Mouse (Mus musculus): ENCODE data around the gene Slc25a26. TPM values are rescaled to one million over a fixed set of nuclear protein-coding genes. Genes with fewer than 3 reads are reported as not detected.

Slc25a26 gene
- polyA plus RNA-seq (2012; rRNA removed), result 6.6 and 7.4 TPM in 2 replicates

GRCm38 (mm10) chr6:94499897-94500623, at the start of gene Slc25a26:
Gene Slc25a26, plus strand, starts transcription at chr6:94500331.
- under 1% methylated on average over 37 of the region's 37 CpGs for WGBS

DNA sequence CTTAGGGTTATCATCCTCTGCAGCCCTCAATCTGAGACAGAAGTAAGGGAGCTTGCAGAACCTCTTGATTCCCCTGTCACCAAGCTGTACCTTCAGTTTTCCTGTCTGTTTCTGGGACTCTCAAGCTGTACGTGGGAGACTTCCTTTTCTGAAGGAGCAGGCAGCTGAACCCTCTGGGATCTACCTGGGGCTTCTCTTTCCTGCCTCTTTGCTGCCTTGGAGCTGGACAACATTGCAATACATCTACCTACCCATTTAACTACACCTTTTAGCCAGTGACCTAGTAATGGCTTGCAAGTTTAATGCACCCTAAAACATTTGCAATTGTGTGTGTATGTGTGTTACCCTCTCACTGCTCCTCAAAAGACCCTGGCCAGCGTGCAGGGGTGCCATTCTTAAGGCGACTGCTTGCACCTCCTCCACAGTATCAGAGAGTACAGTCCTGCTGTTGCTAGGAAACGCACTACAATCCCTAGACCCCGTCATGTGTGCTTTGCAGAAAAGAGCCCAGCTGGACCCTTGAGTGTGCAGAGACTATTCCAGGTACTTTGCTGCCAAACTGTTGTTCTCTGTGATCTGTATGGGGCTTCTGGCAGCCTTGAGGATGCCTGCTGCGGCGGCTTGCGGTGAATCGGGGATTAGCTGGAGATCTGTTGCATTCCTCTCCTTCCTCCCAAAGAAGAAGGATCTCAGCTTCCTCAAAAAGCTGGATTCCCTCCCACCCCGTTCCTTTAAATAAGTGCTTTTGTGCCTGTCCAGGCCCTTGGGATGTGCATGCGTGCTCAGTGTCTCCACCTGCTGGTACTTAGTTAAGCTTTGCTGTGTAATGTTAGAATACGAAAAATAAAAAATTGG, 35.9 kb upstream of the Slc25a26 start:
- DNase-seq (ENCODE audit: low read depth, low spot score), result peak; percentile 13
- 36% methylated on average over 12 of the region's 12 CpGs for WGBS

More at GRCm38 (mm10) chr6:94499897-94500623, at the start of gene Slc25a26:
- DNase-seq (ENCODE audit: low read depth, low spot score), result peak; percentile 57

DNA sequence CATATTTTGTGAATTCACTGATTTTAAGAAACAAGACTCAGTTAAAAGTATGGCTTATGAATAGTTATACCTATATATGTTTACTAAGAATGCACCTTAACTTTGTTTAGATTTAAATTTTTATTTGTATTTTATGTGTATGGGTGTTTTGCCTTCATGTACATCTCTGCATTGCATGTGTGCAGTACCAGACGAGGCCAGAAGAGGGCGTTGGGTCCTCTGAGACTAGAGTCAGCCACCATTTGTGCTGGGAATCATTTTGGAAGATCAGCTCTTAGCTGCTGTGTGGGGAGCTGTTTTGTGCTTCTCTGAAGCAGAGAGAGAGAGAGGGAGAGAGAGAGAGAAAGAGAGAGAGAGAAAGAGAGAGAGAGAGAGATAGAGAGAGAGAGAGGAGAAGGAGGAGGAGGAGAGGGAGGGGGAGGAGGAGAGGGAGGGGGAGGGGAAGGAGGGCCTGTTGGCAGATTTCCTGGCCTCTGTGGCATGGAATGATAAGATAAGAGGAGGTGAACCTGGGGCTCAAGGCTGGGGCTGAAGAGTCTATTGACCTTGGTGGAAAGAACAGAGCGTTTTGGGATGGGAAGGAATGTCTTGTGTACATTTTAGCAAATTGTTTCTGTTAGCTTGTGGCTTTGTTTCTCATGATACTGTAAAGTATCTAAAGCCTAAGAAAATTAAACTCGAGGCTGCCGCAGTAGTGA, 33.5 kb upstream of the Slc25a26 start:
- 23% methylated on average over 5 of the region's 5 CpGs for WGBS
- no peak for DNase-seq (ENCODE audit: low read depth, low spot score)

DNA sequence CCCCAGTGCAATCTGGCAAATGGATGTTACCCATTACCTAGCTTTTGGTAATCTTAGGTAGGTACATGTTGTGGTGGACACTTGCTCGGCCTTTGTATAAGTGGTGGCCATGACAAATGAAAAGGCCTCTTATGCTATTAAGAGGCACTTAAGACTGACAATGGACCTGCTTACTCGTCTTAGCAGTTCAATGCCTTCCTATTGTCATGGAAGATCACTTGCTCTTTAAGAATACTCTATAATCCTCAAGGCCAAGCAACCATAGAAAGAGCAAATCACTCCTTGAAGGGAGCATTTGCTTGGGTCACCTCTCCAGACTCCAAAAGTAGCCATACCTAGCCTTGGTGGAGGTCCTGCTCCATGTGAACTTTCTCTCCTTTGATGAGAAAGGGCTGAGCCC, 7.4 kb upstream of the Slc25a26 start:
- 70% methylated on average over 2 of the region's 2 CpGs for WGBS
- no peak for DNase-seq (ENCODE audit: low read depth, low spot score)

DNA sequence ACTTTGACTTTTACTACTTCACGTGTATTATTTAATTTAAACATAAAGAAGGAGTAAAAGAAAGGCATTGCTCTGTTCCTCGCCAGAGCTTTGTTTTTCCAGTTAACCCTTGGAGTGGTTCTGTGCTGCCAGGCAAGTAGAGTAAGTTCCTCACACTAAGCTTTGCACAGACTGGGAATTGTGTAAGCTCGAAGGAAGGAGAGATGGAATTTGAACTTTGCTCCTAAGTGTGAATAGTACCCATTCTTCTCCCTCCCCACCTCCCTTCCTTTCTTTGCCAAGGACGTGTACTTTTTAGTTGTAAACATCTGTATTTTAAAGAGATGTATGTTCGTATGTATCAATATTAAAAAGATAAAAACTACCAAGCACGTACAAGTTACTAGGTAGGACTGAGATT, 3.8 kb downstream of the Slc25a26 start:
- no peak for DNase-seq (ENCODE audit: low read depth, low spot score)
- 22% methylated on average over 6 of the region's 6 CpGs for WGBS

DNA sequence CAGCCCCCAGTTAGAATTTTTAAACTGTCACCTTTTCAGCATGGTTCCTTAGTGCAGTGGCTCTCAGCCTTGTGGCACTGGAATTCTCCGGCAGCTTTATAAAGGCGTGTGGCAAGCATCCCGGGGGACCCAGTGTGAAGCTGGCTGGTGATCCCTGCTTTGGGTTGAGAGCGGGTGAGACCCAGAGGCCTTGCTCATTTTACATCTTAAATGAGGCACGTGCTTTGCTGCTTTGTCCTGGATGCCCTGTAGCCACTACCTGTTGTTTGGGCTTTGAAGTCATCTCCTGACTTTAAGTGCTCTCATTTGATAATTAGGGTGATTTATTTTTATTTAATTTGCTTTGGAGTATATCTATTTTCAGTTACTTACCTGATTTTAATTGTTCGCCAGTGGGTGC, 7.8 kb downstream of the Slc25a26 start:
- no peak for DNase-seq (ENCODE audit: low read depth, low spot score)
- 92% methylated on average over 6 of the region's 6 CpGs for WGBS

DNA sequence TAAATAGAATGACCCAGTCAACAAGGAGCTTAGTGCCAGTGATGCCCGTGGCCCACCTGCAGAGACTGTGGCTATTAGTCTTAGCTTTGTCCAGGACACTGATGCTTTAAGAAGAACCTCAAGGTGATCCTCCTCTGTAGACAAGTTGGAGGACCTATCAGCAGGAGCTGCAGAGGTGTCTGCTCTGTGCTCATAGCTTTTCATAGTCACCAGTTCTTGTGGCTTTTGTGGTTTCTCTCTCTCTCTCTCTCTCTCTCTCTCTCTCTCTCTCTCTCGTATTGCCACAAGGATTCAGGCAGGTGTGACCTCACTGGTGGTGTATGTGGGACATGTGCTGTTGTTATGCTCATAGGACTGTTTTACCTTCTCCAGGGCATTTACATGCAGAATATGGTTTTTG, 8.7 kb downstream of the Slc25a26 start:
- WGBS, result 61% methylated on average over 2 of the region's 2 CpGs
- DNase-seq (ENCODE audit: low read depth, low spot score), result no peak

GRCm38 (mm10) chr6:94509220-94509619, 9.1 kb downstream of the Slc25a26 start:
- no peak for DNase-seq (ENCODE audit: low read depth, low spot score)
- 59% methylated on average over 6 of the region's 6 CpGs for WGBS

GRCm38 (mm10) chr6:94518171-94518570, 18.0 kb downstream of the Slc25a26 start:
- no peak for DNase-seq (ENCODE audit: low read depth, low spot score)
- WGBS, result 95% methylated on average over 6 of the region's 6 CpGs

DNA sequence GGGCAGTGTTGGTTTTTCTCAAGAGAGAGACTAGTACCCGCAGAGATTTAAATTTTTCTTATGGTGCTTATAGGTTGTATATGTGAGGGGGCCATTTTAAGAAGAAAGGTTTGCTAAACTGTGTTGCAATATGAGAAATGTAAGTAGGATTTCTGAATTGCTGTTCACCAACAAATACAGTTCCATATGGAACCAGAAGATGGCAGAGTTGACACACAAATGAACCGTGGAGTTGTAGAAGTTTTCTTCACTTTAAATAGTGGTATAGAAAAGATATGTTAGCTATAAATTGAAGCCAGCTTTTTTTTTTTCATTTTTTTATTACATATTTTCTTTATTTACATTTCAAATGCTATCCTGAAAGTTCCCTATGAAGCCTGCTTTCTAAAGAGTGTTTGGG, 24.2 kb downstream of the Slc25a26 start:
- DNase-seq (ENCODE audit: low read depth, low spot score), result no peak
- 23% methylated on average over 2 of the region's 2 CpGs for WGBS

DNA sequence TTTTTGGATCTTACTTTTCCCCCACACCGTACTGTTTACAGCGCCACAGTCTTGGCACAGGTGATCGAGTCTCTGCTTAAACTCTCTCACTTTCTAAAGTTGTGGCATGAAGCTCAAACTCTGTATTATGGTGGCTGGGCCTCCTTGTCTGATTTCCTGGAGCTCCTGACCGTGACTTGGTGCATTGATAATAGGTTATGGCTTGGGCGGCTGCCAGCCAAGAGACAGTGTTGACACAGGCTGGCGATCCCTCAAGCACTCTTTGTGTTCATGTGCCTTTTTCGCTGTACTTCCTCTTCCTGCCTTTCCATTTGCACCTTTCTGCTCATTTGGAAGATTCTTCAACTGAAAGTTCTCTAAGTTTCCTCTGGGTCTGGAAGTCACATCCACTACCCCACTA, 30.6 kb downstream of the Slc25a26 start:
- peak; percentile 62 for DNase-seq (ENCODE audit: low read depth, low spot score)

DNA sequence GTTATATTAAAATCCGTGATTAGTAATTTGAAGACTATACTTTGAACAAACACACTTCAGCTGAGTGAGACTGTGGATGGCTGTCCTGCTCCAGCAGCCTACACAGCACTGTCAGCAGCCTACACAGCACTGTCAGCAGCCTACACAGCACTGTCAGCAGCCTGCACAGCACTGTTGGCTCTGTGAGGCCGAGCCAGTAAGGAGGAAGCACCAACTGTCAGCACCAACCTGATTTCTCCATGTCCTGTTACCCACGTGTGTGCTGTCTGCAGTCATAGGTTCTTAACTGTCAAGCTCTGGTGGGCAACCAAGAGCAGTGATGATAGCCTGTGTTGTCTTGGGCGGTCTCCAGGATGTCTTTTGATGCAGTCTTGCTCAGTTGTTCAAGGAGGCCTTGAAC, 32.0 kb downstream of the Slc25a26 start:
- WGBS, result 79% methylated on average over 4 of the region's 4 CpGs
- DNase-seq (ENCODE audit: low read depth, low spot score), result no peak

More for the DNA sequence above, 30.6 kb downstream of the Slc25a26 start:
- WGBS, result 30% methylated on average over 7 of the region's 7 CpGs

- 85% methylated on average over 8 of the region's 8 CpGs for WGBS
- DNase-seq (ENCODE audit: low read depth, low spot score), result no peak
Measured at GRCm38 (mm10) chr6:94536478-94536877, 36.3 kb downstream of the Slc25a26 start.

- 91% methylated on average over 1 of the region's 1 CpGs for WGBS
- no peak for DNase-seq (ENCODE audit: low read depth, low spot score)
Measured at GRCm38 (mm10) chr6:94537652-94538051, 37.5 kb downstream of the Slc25a26 start.

DNA sequence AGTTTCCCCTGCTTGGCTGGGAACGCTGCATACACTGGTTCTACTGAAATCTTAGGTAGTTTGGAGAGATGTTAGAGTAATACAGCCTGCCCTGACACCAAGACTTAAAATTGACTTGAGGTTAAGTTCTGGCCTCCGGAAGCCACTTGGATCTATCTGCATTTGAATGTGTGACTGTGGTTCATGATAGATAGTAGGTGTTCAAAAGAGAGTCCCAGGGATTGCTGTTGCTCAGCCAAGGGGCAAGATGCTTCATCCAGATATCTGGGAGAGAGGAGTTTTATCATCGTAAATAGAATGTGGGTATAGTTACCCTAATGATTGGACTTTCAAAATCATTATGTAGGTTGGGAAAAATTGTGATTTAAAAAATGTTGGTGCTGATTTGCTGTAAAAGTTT, 40.0 kb downstream of the Slc25a26 start:
- DNase-seq (ENCODE audit: low read depth, low spot score), result no peak
- 96% methylated on average over 3 of the region's 3 CpGs for WGBS

- WGBS, result 87% methylated on average over 4 of the region's 4 CpGs
- DNase-seq (ENCODE audit: low read depth, low spot score), result no peak
Measured at GRCm38 (mm10) chr6:94540615-94541014, 40.5 kb downstream of the Slc25a26 start.

DNA sequence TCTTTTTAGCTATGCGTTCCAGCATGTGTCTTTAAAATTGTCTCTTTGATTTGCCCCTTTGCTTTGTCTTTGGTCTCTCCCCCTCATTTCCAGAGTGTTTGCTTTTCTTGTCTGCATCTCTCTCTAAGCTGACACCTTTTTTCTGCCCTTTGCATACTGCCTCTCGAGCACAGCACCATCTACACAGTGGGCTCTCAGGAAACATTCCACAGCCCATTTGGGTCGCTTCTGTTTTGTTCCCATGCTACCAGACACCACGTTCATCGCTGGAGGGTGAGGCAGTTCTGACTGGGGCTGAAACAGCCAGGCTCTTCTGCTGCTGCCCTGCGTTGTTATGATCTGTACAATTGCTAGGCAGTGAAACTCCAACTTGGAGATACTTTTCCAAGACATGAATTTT, 41.0 kb downstream of the Slc25a26 start:
- 66% methylated on average over 6 of the region's 6 CpGs for WGBS
- DNase-seq (ENCODE audit: low read depth, low spot score), result no peak

DNA sequence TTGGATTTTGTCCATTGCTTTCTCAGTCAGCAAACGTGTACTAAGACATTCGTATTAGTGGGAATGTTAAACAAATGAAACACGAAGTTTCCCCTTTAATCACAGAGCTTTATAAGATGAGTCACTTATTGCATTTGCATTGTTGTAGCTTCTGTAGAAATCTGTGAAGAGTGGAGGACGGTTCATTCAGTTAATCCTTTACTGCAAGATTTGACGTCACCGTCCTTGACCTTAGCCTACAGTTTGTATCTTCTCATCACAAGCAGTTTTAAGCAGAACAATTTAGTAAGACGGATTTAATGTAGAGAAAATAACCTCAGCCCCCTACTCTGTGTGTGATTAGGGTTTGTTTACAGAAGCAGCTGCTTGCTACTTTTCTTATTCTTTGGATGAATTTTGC, 41.7 kb downstream of the Slc25a26 start:
- no peak for DNase-seq (ENCODE audit: low read depth, low spot score)
- WGBS, result 60% methylated on average over 7 of the region's 7 CpGs

DNA sequence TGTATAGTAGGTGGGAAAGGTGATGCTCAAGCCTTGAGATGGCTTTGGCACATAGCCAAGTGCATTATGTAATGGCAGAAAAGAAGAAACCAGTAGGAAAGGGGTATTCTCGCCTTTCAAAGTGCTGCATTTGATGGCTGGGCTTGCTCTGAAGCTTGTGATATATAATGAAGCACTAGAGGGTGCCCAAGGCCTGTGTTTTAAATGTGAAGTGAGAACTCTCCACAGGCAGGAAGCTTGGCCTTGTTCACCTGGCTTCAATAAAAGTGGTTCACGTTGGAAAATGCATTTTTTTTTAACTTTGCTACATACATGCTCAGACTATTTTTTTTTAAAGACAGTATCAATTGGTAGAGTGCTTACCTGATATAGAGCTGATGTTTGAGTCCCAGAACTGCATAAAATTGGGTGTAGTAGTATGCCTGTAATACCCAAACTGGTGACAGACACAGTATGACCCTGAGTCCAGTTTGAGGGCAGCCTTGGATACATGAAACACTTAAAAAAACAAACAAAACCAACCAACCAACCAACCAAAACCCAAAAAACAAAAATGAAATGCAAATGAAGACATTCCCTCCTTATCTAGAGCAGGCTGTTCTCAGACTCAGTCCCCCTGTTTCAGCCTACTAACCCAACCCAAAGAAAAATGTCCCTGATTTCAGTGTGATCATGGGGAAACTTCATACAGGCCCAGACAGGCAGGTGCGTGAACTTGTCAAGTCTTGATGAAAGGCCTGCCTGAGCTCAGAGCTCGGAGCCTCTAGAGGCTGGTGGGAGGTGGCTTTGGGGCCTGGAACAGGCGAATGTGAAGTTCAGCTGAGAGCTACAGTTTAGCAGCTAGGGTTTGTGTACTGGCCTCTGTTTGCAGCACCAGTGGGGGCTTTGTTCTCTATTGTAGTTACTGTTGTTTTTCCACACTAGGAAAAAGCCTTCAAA, 44.0 kb downstream of the Slc25a26 start:
- no peak for DNase-seq (ENCODE audit: low read depth, low spot score)

More for the DNA sequence above, 44.0 kb downstream of the Slc25a26 start:
- WGBS, result 59% methylated on average over 5 of the region's 5 CpGs

Measured in large intestine, adult 2 months (tissue).